Mouse (Mus musculus) thymus, postnatal 4 days (tissue): ENCODE measurements around the gene Fubp1.

Experiments used
- DNase-seq: peaks from one replicate; pipeline ENCODE4 v3.0.0; 2021

Fubp1 gene

GRCm38 (mm10) chr3:152209967-152210634 lies at the start of gene Fubp1, which contains the start of gene Dnajb4:
TSS of gene Fubp1 (plus strand) at chr3:152210422.
TSS of gene Dnajb4 (minus strand) at chr3:152210302.
- DNase-seq: peak; percentile 100

DNA sequence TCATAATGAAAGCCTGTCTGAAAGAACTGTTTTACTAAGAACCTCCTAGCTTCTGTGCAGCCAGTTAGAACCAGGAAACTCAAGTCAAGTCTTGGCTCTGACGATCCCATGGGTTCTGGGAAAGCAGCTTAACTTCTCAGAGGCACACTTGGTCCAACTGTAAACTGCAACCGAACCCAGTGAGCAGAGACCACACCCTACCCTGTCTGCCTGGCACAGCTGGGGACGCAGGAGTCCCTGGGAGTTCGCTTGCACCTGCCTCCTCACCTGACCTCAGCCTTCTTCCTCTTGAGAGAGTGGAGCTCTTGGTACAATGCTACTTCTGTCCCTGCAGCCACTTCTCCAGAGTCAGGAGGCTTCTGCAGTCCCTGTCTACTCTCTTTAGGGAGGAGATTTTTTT lies 49.6 kb upstream of the Fubp1 start:
- peak; percentile 27 for DNase-seq

DNA sequence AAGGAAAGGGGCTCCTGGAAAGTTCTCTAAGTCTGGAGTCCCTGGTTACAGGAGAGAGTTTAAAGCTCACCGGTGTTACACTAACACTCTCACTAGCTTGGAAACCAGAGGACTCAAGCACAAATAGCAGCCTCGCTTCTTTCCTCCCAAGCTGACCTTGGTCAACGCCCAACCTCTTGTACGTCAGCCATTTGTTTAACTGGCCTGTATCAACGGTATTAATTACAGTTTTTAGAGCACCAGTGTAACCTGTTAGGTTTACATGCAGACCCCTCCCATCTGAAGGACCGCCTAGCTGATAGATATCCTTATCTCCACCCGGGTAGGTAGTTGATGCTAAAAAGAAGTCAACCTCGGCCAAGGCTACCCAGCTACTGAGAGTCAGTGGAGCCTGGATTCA lies 46.9 kb upstream of the Fubp1 start:
- DNase-seq: no peak

DNA sequence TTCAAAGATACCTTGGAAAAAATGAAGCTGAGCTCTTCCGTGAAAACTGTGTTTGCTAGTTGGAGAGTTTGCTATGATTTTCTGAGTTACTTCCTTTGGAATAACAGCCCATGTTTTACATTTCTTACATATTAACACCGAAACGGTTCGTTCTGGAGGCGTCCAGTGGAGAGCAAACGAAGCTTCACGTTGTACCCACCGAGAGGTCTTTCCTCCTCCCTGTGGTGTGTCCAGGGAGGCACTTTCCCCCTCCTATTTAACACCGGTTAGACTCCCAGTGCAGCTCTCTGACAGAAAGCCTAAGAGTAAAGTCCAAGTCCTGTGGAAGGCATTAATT lies 45.2 kb upstream of the Fubp1 start:
- DNase-seq: no peak

- peak; percentile 54 for DNase-seq
These were observed 44.7 kb upstream of the Fubp1 start for GRCm38 (mm10) chr3:152165351-152166098.

GRCm38 (mm10) chr3:152166099-152166423 lies 44.2 kb upstream of the Fubp1 start, which contains the start of gene Gipc2:
TSS of gene Gipc2 (minus strand) at chr3:152166230.
- DNase-seq: no peak

DNA sequence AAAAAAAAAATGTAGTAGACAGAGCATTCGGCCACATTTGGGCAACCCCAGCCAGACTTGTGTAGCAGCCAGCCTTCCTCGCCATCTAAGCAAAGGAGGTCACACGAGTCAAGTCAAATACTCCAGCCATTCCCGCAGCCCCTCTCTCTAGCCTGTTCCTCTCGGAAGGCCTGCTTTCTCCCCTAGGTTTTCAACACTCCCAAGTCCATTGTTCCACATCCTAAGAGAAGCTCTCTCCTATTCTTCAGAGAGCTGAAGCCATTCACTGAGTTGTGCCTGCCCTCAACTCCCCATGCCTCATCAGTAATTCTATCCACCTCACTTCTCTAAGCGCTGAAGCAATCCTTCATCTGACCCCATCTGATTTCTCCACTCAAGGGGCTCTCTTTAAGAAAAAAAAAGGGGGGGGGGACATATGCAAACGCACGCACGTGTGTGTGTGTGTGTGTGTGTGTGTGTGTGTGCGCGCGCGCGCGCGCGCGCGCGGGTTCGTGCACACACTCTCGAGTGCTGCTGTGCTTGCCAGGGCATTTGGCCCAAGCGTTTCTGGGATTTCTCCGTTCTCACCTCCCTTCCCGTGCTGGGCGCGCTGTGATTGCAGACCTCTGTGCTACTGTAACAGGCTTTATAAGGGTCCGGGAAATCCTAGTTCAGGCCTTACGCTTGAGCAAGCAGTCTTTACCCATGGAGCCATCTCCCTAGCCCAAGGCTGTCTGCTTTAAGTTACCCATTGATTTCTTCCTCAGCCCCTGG lies 43.3 kb upstream of the Fubp1 start:
- no peak for DNase-seq

GRCm38 (mm10) chr3:152168007-152168406 lies 42.2 kb upstream of the Fubp1 start:
- DNase-seq: no peak

DNA sequence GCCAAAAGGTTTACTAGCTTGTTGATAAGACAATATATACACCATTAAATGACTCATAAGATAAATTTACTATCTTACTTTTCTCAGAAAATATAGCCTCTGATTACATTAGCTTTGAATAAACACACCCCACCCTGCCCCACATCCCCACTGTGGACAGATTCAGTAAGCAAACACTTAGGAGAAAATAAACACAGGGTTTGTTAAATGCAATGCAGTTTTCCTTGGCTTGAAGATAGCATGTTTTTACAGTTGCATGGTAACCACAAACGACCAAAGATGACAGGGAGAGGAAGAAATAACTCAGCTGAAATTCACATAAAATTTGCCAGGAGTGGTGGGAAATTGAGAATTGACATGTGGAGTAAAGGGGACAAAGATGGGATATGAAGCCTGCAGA lies 39.8 kb upstream of the Fubp1 start:
- DNase-seq: no peak

DNA sequence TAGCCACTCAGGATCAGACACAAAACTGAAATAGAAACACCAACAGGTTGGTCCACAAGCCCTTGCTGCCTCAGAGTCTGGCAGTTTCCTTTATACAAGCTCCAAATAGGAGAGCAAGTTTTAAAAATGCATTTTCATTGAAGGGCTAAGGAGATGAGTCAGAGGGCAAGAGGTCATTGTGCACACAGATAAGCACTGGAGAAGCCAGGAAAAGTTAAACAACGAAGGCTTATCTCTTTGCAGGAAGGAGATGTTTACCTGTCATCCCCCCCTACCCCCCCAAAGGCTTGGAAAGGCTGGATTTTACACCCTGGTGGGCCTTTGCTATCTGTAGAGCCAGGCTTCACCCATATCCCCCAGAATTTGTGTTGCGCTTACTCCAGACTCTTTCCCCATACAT lies 39.0 kb upstream of the Fubp1 start:
- DNase-seq: no peak

GRCm38 (mm10) chr3:152171862-152172261 lies 38.4 kb upstream of the Fubp1 start:
- DNase-seq: no peak

GRCm38 (mm10) chr3:152172322-152172935 lies 37.8 kb upstream of the Fubp1 start:
- no peak for DNase-seq

GRCm38 (mm10) chr3:152178816-152179215 lies 31.4 kb upstream of the Fubp1 start:
- no peak for DNase-seq

DNA sequence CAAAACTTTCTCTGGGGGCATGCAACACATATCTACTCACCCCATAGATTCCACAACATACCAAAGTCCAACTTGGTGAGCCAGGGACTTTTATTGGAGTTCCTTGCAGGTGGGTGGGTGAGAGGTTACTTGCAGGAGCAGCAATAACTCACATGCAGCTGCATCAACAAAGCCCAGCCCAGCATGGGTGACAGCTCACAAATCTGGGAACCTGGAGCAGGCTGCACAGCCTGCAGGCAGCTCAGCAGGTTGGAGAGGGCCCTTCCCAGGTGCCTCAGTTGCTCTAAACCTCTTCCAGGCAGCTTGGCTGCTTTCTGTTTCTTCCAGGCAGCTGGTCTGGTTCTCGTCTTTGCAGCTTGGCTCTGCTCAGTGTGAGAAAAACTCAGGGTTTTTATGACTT lies 30.9 kb upstream of the Fubp1 start:
- no peak for DNase-seq

GRCm38 (mm10) chr3:152180624-152181023 lies 29.6 kb upstream of the Fubp1 start:
- no peak for DNase-seq

DNA sequence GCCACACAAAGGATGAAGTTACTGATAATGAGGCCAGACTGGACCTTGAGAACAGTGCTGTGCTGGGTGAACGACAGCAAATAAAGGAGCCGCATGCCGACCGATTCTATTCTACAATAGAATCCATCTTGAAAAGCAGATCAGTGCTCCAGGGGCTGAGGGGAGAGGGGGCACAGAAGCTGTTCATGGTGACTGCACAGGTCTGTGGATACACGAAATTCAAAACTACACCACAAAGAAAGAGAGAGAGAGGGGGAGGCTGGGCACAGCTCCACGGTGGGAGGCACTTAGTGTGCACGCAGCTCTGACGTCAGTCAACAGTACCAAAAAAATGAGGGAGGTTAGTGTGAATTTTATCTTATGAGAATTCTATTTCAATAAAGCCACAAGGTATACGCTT lies 26.7 kb upstream of the Fubp1 start:
- DNase-seq: no peak

DNA sequence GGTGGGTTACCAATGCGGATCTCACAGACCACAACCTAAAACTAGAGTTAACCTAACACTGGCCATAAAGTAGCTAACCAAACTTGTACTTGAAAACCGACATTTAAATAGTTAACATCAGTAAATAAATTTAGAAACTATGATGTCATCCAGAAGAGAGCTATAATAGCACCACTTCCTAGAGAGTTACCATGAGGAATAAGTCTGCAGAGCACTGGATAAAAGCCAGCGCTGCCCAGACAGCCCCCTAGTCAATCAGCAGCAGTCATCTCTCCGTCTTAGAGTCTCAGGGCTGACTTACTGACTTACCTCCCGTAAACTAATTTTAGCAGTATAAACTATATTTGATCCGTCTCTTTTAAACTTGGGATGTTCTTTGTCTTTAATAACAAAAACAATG lies 24.1 kb upstream of the Fubp1 start:
- no peak for DNase-seq

DNA sequence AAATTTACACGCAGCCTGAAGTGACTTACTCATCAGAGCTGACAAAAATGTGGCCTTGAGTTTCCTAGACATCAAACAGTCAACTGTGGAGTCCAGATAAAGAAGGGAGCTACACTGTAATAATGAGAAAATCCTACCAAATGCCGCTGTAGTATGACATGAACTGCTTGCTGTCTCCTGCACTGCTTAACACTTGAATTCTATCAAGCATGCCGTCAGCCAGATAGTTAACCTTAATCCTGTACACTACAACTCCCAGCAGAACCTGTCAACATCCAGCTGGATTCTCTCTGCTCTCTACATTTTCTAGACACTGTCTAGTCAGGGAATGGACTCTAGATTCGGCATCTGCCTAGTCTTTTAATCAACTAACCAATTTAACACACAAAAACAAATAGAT lies 20.9 kb upstream of the Fubp1 start:
- DNase-seq: no peak

- no peak for DNase-seq
These were observed 19.3 kb upstream of the Fubp1 start for GRCm38 (mm10) chr3:152190679-152191477.

- no peak for DNase-seq
These were observed 18.4 kb upstream of the Fubp1 start for GRCm38 (mm10) chr3:152191791-152192237.

GRCm38 (mm10) chr3:152192238-152192931 lies 17.8 kb upstream of the Fubp1 start:
- no peak for DNase-seq

GRCm38 (mm10) chr3:152193177-152193576 lies 17.0 kb upstream of the Fubp1 start:
- no peak for DNase-seq
